Mouse (Mus musculus): ENCODE data around the gene Rbfox1.

DNA sequence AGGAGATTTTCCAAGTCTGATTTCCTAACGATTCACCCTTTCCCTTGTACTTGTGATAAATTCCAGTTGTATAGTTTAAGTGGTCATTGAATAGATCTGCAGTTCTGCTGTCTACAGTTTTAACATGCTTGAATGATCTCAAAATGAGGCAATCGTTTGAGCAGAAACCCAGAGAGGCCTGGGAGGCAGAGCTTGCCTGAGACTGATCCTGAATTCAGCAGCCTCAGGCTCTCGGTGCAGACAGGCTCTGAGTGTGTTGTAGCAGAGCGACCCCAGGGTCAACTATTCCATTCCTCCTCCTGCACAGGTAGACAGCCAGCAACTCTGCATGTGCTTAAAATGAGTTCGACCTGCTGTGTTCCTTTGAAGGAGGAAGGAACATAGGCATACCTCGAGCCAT, 1012.6 kb downstream of the Rbfox1 start:
- no peak for TF ChIP-seq CTCF (IDR thresholded peaks at IDR 0.05; ENCODE audit: extremely low read depth, insufficient read depth, low read length)
- no peak for TF ChIP-seq POLR2A (IDR thresholded peaks at IDR 0.05; ENCODE audit: extremely low read depth, insufficient read depth, low read length)

Measured in cortical plate, adult 2 months (tissue).